Mouse (Mus musculus) embryonic facial prominence, embryonic 12.5 days (tissue): ENCODE measurements at regions not wholly inside any gene's neighbourhood (a gene's known extent, or its start where the extent isn't known, plus 50 kb on each side); places are given as distances from the start of the nearest gene placed in this dataset.
A peak's percentile ranks its signal among the peaks of the same experiment; 100 is the strongest.

Experiments
- ATAC-seq: fragments of 200-750 bp; cut with Nextera tagmentation; 2 replicates; pipeline ENCODE4 v1.8.0; 2017; ENCODE audit not compliant: insufficient number of reproducible peaks, insufficient read depth, low FRiP score, low TSS enrichment
- H3K27ac ChIP-seq: fragments of 300-500 bp; sonication (generic); 2 replicates; pipeline ENCODE4 v1.5.1; 2016; ENCODE audit warnings: mild to moderate bottlenecking
- H3K27me3 ChIP-seq: fragments of 300-500 bp; sonication (generic); 2 replicates; pipeline ENCODE4 v1.6.1; 2016; ENCODE audit warnings: mild to moderate bottlenecking, moderate library complexity
- H3K36me3 ChIP-seq: fragments of 300-500 bp; sonication (generic); 2 replicates; pipeline ENCODE4 v1.6.1; 2016; ENCODE audit warnings: mild to moderate bottlenecking
- H3K4me1 ChIP-seq: fragments of 300-500 bp; sonication (generic); 2 replicates; pipeline ENCODE4 v1.6.1; 2016
- H3K4me2 ChIP-seq: fragments of 300-500 bp; sonication (generic); replicated peaks from 2 replicates; pipeline ENCODE4 v1.6.1; 2016; ENCODE audit warnings: mild to moderate bottlenecking, moderate library complexity
- H3K4me3 ChIP-seq: fragments of 300-500 bp; sonication (generic); 2 replicates; pipeline ENCODE4 v1.5.1; 2016; ENCODE audit warnings: mild to moderate bottlenecking
- H3K9ac ChIP-seq: fragments of 300-500 bp; sonication (generic); 2 replicates; pipeline ENCODE4 v1.6.1; 2016; ENCODE audit warnings: mild to moderate bottlenecking, moderate library complexity
- H3K9me3 ChIP-seq: fragments of 300-500 bp; sonication (generic); 2 replicates; pipeline ENCODE4 v1.6.1; 2016; ENCODE audit warnings: mild to moderate bottlenecking, moderate library complexity
- WGBS: fragments of 180-500 bp; shearing (Covaris S2); methylation state at CpG from one replicate; pipeline ENCODE4 v1.1.7; 2016; 5-methylcytosine and 5-hydroxymethylcytosine counted together

DNA sequence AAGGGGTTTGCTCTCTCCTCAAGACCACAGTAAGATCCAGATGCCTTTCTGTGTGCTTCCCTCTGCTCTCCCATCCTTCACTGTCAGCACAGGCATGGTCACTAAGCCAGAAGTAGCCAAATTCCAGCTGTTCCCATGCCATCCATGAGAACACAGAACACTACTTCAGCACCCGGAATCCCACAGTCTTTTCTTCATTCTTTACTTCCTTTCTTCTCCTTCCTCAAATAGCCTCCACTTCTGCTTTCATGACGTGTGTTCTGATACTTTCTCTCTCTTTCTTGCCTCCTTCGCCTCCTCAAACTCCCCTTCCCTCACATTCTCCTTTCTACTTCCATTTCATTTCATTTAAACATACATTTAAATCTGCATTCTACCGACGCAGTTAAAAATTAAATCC is 602.1 kb upstream of the Klf4 start:
- Histone ChIP-seq H3K27ac (no peak overlapping the region), H3K27me3 (no peaks in the 10 kb centered on the region), H3K4me1 (0 out of 2 replicates have a peak, but pooled peaks cover 3% of the 10 kb centered on the region), H3K4me2 (no peak overlapping the region), H3K9me3 (no peaks in the 10 kb centered on the region), H3K9ac (no peak overlapping the region), H3K36me3 (no peaks in the 10 kb centered on the region), H3K4me3 (no peak overlapping the region)
- no peak for ATAC-seq
- 70% methylated on average over 5 of the region's 5 CpGs for WGBS

DNA sequence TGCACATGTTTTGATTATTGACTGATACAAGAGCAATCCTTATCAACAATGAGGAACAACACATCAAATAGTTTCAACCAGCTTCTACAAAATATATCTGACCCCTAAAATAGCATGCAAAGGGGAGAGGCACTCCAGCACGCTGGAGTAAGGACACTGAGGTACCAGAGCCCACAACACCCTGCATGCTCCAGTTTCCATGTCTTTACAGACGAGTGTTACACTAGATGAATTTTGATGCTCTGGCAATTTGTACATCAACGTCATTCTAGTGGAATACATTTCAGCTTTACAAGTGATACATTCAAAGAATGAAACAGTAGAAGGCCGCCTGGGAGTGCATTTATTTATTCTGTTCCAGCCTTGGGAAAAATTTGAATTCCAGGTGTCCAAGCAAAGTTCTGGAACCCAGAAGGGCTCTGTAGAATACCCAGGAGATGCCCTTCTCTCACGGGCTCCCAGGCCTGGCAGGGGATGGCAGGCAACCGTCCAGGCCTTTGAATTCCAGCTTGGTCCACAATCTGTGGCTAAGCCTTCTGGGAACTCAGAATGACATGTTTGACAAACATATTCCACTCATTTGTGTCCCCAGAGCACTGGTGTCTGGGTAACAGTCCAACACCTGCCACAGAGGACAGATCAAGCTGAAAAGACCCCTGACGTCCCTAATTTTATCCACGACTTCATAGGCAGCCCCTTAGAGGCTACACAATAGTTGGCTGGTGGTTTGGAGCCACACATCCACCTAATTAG is 595.6 kb upstream of the Klf4 start:
- no peak overlapping the region for H3K9ac ChIP-seq
- H3K4me2 ChIP-seq, result no peak overlapping the region
- H3K27ac ChIP-seq, result no peak overlapping the region
- no peak for ATAC-seq
- no peaks in the 10 kb centered on the region for H3K4me1 ChIP-seq
- no peak overlapping the region for H3K4me3 ChIP-seq
- 55% methylated on average over 8 of the region's 8 CpGs for WGBS
- H3K27me3 ChIP-seq, result no peaks in the 10 kb centered on the region
- no peaks in the 10 kb centered on the region for H3K36me3 ChIP-seq
- H3K9me3 ChIP-seq, result no peaks in the 10 kb centered on the region

DNA sequence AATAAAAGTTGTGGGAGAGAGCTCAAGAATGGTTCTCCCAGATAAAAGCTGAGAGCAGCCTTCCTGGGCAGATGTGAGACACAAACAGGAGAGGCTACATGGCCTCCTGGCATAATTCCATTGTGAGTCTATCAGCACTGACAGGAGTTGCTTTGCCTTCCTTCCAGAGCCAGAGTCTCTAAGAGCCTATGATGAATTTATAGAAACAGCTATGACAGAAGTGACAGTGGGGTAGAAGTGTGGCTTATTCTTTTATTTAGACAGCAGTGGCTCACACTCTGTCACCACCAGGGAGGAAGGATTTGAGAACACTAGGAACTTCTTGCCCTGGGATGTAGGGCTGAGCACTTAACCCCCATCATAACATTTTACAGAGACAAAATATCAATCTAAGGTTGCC is 592.2 kb upstream of the Klf4 start:
- Histone ChIP-seq H3K4me3 (no peak overlapping the region), H3K27ac (no peak overlapping the region), H3K36me3 (no peaks in the 10 kb centered on the region), H3K9me3 (no peaks in the 10 kb centered on the region), H3K9ac (no peak overlapping the region), H3K4me2 (no peak overlapping the region), H3K4me1 (no peaks in the 10 kb centered on the region), H3K27me3 (no peaks in the 10 kb centered on the region)
- no peak for ATAC-seq

DNA sequence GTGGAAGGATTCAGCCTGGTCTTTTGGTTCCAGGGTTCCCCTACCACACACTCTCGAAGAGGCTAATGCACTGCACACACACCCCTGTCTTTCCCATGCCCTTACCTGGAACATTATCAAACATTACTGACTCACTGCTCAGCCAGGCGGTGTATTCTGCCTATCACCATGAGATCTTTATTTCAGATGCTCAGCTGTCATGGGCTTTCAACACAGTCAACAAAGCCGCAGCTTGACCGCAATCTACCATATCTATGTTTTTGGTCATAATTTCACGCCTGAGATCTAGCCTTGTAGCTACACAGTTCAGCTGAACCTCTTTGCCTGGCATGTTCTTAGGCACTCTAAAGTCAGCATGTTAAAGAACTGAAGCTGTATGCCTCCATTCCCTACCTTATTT is 589.9 kb upstream of the Klf4 start:
- no peak for ATAC-seq
- no peaks in the 10 kb centered on the region for H3K27me3 ChIP-seq
- no peaks in the 10 kb centered on the region for H3K4me1 ChIP-seq
- no peak overlapping the region for H3K27ac ChIP-seq
- 94% methylated on average over 5 of the region's 5 CpGs for whole genome bisulfite sequencing
- no peaks in the 10 kb centered on the region for H3K9me3 ChIP-seq
- no peak overlapping the region for H3K4me2 ChIP-seq
- H3K36me3 ChIP-seq, result no peaks in the 10 kb centered on the region
- no peak overlapping the region for H3K4me3 ChIP-seq
- H3K9ac ChIP-seq, result no peak overlapping the region

DNA sequence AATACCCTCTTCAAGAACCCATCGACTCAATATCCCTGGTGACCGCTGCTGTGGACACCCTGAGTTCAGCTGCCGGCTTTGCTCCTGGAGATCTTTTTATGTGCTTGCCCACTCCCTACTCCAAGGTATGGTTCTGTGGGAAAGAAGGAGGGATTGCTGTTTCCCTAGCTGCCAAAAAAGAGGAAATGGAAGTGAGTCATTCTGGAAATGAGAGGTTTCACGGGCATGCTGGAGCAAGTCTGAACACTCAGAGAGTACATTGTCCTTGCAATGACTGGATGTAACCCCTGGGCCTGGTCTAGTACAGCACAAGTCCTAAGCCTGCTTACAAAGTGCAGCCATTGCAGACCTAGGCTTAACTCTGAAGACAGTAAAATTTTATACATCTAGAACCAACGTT is 589.4 kb upstream of the Klf4 start:
- no peak overlapping the region for H3K9ac ChIP-seq
- no peaks in the 10 kb centered on the region for H3K27me3 ChIP-seq
- H3K4me1 ChIP-seq, result no peaks in the 10 kb centered on the region
- no peaks in the 10 kb centered on the region for H3K9me3 ChIP-seq
- H3K4me2 ChIP-seq, result no peak overlapping the region
- no peak for ATAC-seq
- H3K36me3 ChIP-seq, result no peaks in the 10 kb centered on the region
- H3K4me3 ChIP-seq, result no peak overlapping the region
- 85% methylated on average over 5 of the region's 5 CpGs for WGBS
- H3K27ac ChIP-seq, result no peak overlapping the region

DNA sequence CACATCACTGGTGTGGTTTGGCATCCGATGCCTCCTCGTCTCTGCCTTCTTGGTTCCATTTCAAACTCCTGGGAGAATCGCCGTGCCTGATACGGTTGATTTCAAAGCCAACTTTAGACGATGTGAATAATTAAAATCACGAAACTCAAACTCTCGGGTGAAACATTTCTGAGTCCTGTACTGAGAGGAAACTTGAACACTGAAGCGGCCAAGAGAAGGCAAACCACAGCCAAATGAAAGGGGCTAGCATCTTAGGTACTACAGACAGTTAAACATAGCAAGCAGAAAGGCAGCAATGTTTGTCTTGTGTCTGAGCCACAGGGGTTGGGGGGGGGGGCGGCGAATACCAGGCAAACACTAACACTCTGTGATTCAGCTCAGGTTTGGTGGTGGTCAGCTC is 588.1 kb upstream of the Klf4 start:
- 77% methylated on average over 11 of the region's 11 CpGs for WGBS
- Histone ChIP-seq H3K4me2 (no peak overlapping the region), H3K4me1 (no peaks in the 10 kb centered on the region), H3K4me3 (no peak overlapping the region), H3K27ac (no peak overlapping the region), H3K9ac (no peak overlapping the region), H3K9me3 (no peaks in the 10 kb centered on the region), H3K36me3 (no peaks in the 10 kb centered on the region), H3K27me3 (no peaks in the 10 kb centered on the region)
- ATAC-seq, result no peak

DNA sequence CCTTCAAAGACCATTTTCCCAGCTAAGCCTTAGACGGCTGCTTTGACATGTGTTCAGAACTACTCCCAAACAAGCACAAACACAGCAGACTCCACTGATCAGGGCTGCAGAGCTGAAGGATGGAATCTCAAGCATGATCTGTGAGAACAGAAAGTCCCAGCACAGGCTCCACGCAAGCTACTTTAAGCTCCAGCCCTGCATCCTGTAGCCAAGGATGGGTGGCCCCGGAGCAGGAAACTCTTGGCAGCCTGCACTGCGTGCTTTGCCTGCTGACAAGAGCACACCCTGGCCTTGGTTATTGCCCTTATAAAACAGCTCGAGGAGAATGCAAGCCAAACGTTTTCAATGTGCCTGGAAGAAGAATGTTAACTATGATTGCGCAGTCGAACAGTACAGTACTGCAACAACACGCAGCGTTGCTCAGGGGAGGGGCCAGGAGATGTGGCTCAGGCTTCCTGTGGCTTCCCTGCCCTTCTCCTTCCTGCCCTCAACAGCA is 581.5 kb upstream of the Klf4 start:
- no peaks in the 10 kb centered on the region for H3K9me3 ChIP-seq
- 31% methylated on average over 10 of the region's 10 CpGs for WGBS
- H3K9ac ChIP-seq, result no peak overlapping the region
- no peak for ATAC-seq
- H3K27ac ChIP-seq, result peak overlapping the region; percentile 69
- H3K4me1 ChIP-seq, result peaks cover 12% of the 10 kb centered on the region; the same call in 1 of the 2 replicates
- no peak overlapping the region for H3K4me3 ChIP-seq
- H3K4me2 ChIP-seq, result peak overlapping the region; percentile 25
- H3K36me3 ChIP-seq, result no peaks in the 10 kb centered on the region
- H3K27me3 ChIP-seq, result no peaks in the 10 kb centered on the region

DNA sequence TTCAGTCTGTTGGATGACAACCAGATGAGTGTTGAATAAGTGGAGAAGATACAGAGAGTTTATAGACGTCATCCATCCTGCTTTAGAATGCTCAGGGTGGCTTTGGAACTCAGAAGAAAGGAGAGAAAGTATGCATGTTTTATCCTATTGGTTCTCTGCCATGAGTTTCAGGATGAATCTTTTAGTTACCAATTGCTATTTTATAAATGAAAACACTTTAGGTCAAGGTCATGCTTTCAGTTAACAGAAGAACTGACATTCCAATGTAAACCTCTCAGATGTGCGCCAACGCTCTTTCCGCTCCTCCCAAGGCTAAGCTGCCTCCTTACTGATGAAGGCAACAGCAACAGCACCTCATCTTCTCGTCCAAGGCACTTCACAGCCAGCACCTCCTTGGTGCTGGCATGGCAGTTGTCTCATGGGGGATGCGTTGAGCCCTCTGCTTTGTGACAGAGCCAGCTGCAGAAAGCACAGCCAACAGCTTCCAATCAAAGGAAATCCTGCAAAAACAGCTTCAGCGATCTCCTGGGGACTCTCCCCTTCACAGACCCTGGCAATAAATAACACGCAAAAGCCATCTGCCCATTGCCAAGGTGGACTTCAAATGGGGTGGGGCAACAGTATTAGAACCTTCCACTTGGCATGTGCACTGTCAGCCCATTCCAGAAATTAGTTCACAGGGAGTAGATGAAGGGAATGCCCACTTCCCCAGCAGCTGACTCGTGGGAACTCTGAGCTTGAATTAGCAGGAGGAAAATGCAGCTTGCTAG is 580.9 kb upstream of the Klf4 start:
- Histone ChIP-seq H3K36me3 (no peaks in the 10 kb centered on the region), H3K9ac (no peak overlapping the region), H3K9me3 (no peaks in the 10 kb centered on the region), H3K27me3 (no peaks in the 10 kb centered on the region), H3K4me1 (peaks cover 12% of the 10 kb centered on the region; the same call in 1 of the 2 replicates), H3K4me2 (peak overlapping the region; percentile 25; the same call in 1 of the 2 replicates), H3K27ac (peak overlapping the region; percentile 69), H3K4me3 (no peak overlapping the region)
- WGBS, result 64% methylated on average over 9 of the region's 9 CpGs
- ATAC-seq, result no peak

DNA sequence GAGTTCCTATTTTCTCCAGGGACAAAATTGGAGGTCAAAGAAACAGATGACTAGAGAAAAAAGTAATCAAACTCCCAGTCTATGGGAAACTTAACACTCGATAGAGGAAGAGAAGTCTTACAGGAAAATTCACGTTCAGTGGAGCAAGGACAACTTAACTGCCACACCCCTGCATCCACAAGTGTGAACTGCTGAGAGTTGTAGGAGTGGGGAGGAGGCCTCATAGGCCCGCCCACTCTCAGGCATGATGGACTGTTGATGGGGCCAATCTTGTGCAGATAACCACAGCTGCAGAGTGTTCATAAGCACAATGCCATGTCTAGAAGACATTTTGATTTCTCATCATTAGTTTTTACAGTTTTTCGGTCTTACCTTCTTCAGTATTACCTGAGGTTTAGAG is 574.7 kb upstream of the Klf4 start:
- 71% methylated on average over 4 of the region's 4 CpGs for WGBS
- Histone ChIP-seq H3K27ac (no peak overlapping the region), H3K4me1 (no peaks in the 10 kb centered on the region), H3K9me3 (no peaks in the 10 kb centered on the region), H3K4me2 (no peak overlapping the region), H3K36me3 (no peaks in the 10 kb centered on the region), H3K4me3 (no peak overlapping the region), H3K9ac (no peak overlapping the region), H3K27me3 (no peaks in the 10 kb centered on the region)
- ATAC-seq, result no peak

DNA sequence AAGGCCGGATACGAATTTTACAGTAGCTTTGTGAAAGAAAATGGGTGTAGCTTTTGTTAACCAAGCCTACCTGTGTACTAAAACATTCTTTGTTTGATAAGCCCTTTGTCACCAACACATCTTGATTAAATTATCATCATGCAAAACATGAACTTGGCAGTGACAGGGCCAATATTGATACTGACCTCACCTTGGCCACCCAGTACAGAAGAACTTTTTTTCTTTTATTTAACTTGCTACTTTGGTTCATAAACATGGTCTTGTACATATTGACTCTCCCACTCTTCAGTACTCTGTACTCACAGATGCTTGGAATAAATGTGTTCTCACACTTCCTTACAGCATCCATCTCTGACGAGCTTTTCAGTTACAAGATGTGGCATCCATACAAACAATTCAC is 570.0 kb upstream of the Klf4 start:
- ATAC-seq, result no peak
- H3K27ac ChIP-seq, result no peak overlapping the region
- H3K4me2 ChIP-seq, result no peak overlapping the region
- H3K27me3 ChIP-seq, result no peaks in the 10 kb centered on the region
- H3K36me3 ChIP-seq, result no peaks in the 10 kb centered on the region
- 92% methylated on average over 3 of the region's 3 CpGs for WGBS
- no peak overlapping the region for H3K4me3 ChIP-seq
- H3K4me1 ChIP-seq, result no peaks in the 10 kb centered on the region
- H3K9ac ChIP-seq, result no peak overlapping the region
- no peaks in the 10 kb centered on the region for H3K9me3 ChIP-seq

DNA sequence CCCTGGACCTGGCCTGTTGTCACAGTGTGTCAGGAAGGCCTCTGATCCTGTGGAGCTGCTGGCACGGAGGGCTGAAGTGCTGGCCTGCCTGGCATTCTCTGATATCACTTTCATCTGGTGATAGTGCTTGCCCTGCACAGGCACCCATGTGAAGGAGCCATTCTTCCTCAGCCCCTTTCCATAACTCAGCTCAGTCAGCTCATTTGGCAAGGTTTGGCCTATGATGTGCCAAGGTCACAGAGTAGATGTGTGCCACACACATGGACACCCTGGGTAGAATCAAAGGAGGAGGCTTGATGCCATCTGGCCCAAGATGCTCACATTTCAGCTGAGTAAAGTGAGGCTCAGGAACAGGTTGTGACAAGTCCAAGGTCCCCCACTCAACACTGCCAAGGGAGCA is 558.5 kb upstream of the Klf4 start:
- H3K36me3 ChIP-seq, result no peaks in the 10 kb centered on the region
- no peak overlapping the region for H3K27ac ChIP-seq
- H3K9ac ChIP-seq, result no peak overlapping the region
- H3K4me3 ChIP-seq, result no peak overlapping the region
- 80% methylated on average over 1 of the region's 1 CpGs for WGBS
- H3K4me2 ChIP-seq, result no peak overlapping the region
- H3K4me1 ChIP-seq, result peaks cover 12% of the 10 kb centered on the region; the same call in 1 of the 2 replicates
- H3K27me3 ChIP-seq, result 0 out of 2 replicates have a peak, but pooled peaks cover 2% of the 10 kb centered on the region
- 0 out of 2 replicates have a peak, but pooled peaks have one; percentile 22 for ATAC-seq
- H3K9me3 ChIP-seq, result no peaks in the 10 kb centered on the region

DNA sequence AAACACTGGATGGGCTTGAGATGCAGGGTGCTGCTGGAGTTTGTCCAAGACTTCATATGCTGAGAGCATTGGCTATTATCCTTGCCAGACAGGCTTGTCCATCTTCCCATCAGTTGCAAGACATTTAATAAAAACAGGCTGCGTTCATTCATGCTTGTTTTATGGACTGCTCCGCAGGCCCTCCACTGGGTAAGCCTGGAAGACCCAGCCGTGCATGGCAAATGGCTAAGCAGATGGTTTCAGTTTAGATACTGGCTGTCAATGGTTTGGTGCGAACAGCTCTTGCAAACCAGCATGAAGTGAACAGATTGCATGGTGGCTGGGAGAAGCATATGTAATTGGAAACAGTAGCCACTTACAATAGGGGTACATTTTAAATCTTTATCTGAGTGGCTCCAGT is 556.4 kb upstream of the Klf4 start:
- H3K9me3 ChIP-seq, result no peaks in the 10 kb centered on the region
- H3K4me1 ChIP-seq, result peaks cover 12% of the 10 kb centered on the region; the same call in 1 of the 2 replicates
- H3K27ac ChIP-seq, result 0 out of 2 replicates have a peak overlapping the region, but pooled peaks have one; percentile 3
- H3K9ac ChIP-seq, result no peak overlapping the region
- ATAC-seq, result peak; percentile 67; the same call in 1 of the 2 replicates
- no peaks in the 10 kb centered on the region for H3K36me3 ChIP-seq
- no peak overlapping the region for H3K4me3 ChIP-seq
- no peak overlapping the region for H3K4me2 ChIP-seq
- 24% methylated on average over 4 of the region's 4 CpGs for WGBS
- H3K27me3 ChIP-seq, result 0 out of 2 replicates have a peak, but pooled peaks cover 2% of the 10 kb centered on the region
